Mouse (Mus musculus) Muller cell, postnatal 12 days (primary cell): ENCODE data around the gene Lgmn.

Experiments
- DNase-seq: peaks from one replicate; pipeline ENCODE4 v3.0.0-alpha.2; 2015; ENCODE audit errors: inconsistent ontology term

Lgmn gene

DNA sequence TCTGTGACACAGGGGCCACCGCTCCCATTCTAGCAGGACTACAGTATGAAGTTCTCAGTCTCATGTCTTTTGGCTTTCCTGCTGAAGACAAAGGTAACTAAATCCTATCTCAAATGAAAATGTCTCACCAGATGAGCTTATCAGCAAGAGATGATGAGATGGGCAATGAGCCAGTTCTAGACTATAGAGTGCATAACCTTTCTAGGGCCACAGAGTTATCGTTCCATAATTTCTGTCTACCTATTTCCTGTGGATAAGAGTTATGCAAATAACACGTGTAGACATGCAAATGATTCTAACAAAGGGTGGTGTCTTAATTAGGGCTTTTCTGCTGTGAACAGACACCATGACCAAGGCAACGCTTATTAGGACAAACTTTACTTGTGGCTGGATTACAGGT, 5.5 kb downstream of the Lgmn start:
- DNase-seq = no peak

- DNase-seq = peak; percentile 48
These were observed 7.4 kb downstream of the Lgmn start for GRCm38 (mm10) chr12:102432238-102432637.

GRCm38 (mm10) chr12:102430228-102430627, 9.4 kb downstream of the Lgmn start:
- DNase-seq = no peak

DNA sequence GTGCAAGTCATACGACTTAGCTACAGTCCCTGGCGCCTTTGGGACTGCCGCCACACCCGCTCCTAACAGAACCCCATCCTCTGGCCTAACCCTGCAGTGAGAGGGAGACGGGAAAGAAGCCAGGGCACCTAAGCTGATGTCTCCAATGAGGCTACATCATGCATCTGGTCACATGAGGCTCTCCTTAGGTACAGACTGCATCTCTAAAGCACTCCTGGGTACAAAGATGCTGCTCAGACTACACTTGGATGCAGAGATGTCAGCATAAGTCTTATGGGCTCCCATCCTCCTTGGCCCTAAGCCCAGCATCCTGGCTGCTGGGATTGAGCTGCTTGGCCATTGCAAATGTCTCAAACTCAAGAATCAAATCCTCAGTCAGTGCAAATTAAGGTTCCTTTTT, 10.0 kb downstream of the Lgmn start:
- DNase-seq = no peak

- DNase-seq = no peak
These were observed 13.3 kb downstream of the Lgmn start for GRCm38 (mm10) chr12:102426285-102426684.

DNA sequence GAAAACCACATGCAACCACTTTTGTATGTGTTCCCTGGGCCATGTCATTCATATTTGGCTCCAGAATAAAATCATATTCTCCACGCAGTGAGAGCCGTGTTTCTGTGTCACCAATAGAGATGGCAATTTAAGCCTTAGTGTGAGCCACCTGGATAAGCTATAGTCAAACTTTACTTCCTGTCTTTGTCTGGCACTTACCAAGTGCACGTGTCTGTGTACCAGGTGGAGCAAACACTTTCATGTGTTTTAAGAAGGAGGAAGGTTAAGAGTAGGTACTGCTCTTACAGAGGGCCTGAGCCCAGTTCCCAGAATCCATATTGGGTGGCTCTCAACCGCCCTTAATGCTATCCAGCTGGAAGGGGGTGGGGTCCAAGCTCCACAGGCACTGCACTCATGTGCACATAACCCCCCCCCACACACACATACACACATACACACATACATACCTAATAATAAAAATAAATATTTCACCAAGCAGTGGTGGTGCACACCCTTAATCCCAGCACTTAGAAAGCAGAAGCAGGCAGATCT, 14.5 kb downstream of the Lgmn start:
- DNase-seq = no peak

DNA sequence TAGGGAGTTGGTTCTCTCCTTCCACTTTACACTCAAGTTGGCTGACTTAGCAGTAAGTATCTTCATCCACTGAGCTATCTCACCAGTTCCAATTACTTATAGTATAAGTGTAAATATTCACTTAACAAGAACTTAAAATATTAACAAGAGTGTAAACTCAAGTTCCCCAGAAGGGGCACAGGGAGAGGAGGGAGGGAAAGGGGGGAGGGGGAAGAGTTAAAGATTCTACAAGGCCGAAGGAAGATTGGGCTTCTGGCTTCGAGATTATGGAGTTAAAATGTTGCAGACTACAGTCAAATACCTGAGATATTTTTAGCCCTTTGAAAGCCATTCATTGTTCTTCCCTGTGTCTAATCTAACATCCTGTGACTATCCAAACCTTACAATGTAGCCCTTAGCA, 15.2 kb downstream of the Lgmn start:
- no peak for DNase-seq

DNA sequence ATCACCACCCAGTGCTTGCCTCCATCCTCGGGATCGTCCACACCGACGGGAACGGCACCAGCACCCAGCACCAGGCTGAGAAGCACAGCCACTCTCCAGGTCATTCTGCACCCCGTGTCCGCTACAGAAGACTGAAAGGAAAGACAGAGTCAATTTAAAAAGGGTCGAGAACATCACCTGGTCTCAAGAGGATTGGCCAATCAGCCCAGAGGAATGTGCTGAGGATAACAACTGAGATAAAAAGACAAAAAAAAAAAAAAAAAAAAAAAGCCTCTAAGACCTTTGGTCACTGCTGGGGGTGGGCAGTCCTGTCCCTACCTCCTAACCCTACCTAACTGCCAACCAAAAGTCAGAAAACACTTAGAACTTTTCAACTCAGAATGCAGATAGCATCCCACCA, 16.0 kb downstream of the Lgmn start:
- DNase-seq = no peak

GRCm38 (mm10) chr12:102422623-102423320, 16.8 kb downstream of the Lgmn start:
- DNase-seq = no peak

DNA sequence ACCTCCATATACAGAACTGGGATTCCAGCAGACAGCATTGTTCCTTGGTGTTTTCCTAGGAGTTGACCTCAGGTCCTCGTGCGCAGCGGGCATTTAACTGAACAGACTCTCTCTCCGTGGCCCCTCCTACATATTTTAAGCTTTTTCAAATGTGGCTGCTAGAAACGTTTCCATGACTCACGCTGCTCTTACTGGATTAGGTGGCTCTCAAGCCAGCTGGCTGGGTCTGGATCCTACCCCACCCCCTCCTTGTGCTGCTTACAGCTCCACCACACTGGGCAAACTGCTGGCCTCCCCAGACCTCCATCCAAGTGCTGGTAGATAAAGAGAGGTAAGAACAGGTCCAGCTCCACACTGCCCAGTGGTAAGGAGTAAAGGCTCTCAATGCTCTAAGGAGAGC, 17.5 kb downstream of the Lgmn start:
- peak; percentile 59 for DNase-seq

GRCm38 (mm10) chr12:102420168-102420890, 19.3 kb downstream of the Lgmn start:
- DNase-seq = no peak

- DNase-seq = peak; percentile 83
These were observed 20.1 kb downstream of the Lgmn start for GRCm38 (mm10) chr12:102419544-102419943.

DNA sequence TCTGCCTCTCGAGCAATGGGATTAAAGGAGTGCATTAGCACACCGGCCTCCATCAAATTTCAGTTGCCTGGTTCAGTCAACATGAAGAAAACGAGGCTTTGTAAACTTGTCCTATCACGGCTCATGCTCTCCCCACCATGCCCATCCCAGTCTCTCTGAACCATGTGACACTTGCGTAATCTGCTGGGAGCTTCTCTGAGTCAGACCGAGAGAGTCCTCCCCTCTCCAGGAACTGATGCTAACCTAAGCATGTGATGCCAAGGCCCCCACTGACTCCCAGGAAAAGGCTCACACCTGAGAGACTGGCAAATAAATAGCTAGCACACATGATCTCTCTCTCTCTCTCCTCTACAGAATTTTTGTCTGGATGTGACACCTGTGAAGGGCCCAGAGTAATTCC, 21.9 kb downstream of the Lgmn start:
- no peak for DNase-seq

- DNase-seq = no peak
These were observed 22.6 kb downstream of the Lgmn start for GRCm38 (mm10) chr12:102416955-102417510.

DNA sequence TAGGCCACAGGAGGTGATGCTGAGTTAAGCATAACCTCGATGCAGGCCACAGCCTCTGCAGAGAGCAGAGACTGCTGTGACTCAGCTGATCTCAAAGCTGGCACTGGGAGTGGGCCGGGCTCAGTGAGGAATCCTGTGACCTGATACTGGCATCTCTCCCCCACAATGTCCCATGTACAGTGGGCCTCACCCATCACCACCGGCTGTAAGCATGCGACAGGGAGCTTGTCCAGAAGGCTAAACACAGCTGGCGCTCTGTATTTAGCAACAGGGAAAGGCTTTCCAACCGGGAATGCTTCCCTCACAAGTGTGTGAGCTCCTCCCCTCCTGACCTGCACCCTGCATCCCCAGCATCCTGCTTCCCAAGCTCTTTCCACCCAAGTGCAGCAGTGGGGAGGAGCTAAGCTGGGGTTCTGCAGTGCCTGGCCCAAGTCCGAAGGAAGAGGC, 23.2 kb downstream of the Lgmn start:
- peak; percentile 62 for DNase-seq

- DNase-seq = no peak
These were observed 24.9 kb downstream of the Lgmn start for GRCm38 (mm10) chr12:102414686-102415085.

DNA sequence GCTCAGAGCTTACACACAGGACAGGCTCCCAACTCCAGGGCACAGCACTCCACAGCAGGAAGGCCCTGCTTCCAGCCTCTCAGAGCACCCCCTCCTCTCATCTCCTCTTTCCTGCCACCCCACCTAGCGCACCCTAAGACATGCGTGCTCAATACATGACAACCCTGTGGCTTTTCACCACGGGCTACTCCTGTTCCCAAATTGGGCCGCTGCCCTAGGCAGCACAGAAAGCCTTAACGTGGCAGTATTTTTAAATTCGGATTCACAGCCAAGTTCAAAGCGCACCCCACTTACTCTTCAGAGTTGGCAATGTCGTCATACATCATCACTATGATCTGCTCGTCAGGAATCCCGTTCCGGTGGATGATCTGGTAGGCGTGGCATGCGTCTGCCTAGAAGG, 26.4 kb downstream of the Lgmn start:
- DNase-seq = no peak

DNA sequence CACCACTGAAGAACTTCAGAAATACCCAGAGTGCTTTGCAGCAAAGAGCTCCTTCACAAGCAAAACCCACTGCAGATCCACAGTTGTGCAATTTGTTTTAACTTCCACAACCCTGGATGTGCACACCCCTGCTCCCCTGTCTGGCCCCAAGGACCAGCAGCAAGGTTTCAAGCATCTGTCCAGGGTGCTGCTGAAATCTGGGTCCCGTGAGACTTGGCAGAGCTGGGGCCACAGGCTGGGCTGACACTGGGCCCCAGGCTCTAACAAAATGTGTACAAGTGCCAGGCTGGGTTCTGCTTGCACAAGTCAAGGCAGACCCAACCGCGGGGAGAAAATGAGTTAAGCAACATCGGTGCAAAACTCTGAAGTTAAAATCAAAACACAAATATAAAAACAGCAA, 41.0 kb downstream of the Lgmn start:
- DNase-seq = no peak

DNA sequence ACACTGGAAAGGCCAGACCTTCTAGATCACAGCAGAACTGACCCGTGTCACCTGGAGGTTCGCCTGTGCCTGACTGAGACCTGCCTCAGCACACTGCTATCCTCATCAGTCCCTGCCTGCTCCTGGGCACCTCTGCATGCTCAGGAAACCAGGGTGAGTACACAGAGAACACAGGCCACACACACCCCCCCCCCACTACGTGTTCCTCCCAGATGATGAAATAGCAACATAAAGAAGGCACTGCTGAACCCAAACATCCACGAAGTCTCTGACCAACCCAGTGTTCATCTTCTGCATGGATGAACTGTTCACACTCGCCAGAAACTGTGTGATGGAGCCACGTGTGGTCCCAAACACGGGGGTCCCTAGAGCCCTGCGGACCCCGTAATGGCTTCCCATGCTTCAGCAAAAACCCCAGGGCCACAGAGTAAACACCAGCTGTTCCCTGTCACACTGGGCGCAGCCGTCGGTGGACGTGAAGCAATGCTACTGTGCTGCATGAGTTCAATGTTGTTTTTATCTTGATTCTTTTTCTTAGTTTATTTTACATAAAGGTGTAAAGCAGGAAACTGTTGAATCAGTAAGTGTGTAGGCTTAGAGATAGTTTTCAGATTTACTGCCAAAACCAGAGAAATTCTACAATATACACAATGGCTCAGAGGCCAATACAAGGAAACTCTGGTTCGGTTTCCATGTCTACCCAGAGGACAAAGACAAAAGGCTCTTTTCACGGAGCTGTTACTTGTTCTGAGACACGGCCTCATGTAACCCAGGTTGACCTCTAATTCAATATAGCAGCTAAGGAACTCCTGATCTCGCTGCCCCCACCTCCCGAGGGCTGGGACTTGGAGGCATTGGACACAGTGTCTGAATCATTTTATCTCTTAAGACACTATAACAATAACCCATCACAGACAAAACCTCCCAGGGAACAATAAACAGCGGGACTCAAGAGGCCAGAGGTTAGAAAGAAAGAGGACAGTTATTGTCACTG, 43.3 kb downstream of the Lgmn start:
- DNase-seq = no peak

GRCm38 (mm10) chr12:102395537-102395936, 44.1 kb downstream of the Lgmn start:
- no peak for DNase-seq

GRCm38 (mm10) chr12:102394496-102394895, 45.1 kb downstream of the Lgmn start:
- DNase-seq = peak; percentile 7

- DNase-seq = peak; percentile 14
These were observed 47.6 kb downstream of the Lgmn start for GRCm38 (mm10) chr12:102391982-102392381.
